Mouse (Mus musculus) kidney, adult 2 months (tissue): ENCODE results near the gene Slc26a3. TPM values are rescaled to one million over a fixed set of nuclear protein-coding genes. Genes with fewer than 3 reads are reported as not detected.

Experiments used
- DNase-seq: peaks from one replicate; pipeline ENCODE4 v3.0.0; 2021
- H3K27ac ChIP-seq: fragments of 200-500 bp; 2 replicates; pipeline ENCODE4 v1.5.1; 2012; ENCODE audit warnings: low read depth, low read length, control low read depth, inconsistent platforms; ENCODE audit not compliant: insufficient read depth
- H3K27me3 ChIP-seq: fragments of 200-500 bp; replicated peaks from 2 replicates; pipeline ENCODE4 v1.6.1; 2012; ENCODE audit warnings: mild to moderate bottlenecking, moderate library complexity, low read length, inconsistent platforms; ENCODE audit not compliant: control insufficient read depth, insufficient read depth
- H3K36me3 ChIP-seq: fragments of 200-500 bp; 2 replicates; pipeline ENCODE4 v1.6.1; 2012; ENCODE audit warnings: mild to moderate bottlenecking, moderate library complexity, low read length, inconsistent platforms; ENCODE audit not compliant: control insufficient read depth, insufficient read depth
- H3K4me1 ChIP-seq: fragments of 200-500 bp; 2 replicates; pipeline ENCODE4 v1.6.1; 2011; ENCODE audit warnings: low read length; ENCODE audit not compliant: control insufficient read depth, insufficient read depth
- H3K4me3 ChIP-seq: fragments of 200-500 bp; 2 replicates; pipeline ENCODE4 v1.5.1; 2011; ENCODE audit warnings: mild to moderate bottlenecking, low read depth, low read length, control low read depth; ENCODE audit not compliant: insufficient read depth
- CTCF ChIP-seq: fragments of 200-500 bp; conservative IDR thresholded peaks from 2 replicates; pipeline ENCODE4 v1.5.1; 2011; ENCODE audit warnings: low read depth, mild to moderate bottlenecking, control low read depth, low read length, moderate library complexity, mixed read lengths; ENCODE audit not compliant: insufficient read depth, insufficient read length
- POLR2A ChIP-seq: fragments of 200-500 bp; IDR thresholded peaks from one replicate; pipeline ENCODE4 v1.6.1; 2011; ENCODE audit warnings: low read depth, low read length, control low read depth
- WGBS: fragments of 180-500 bp; shearing (Covaris S2); methylation state at CpG from one replicate; pipeline ENCODE4 v1.1.7; 2018; 5-methylcytosine and 5-hydroxymethylcytosine counted together
- polyA plus RNA-seq: library from polyadenylated mRNA; depleted of rRNA; stranded (reverse); fragments of >200 nt; gene quantifications from 2 replicates; pipeline ENCODE4 v1.2.3, GENCODE M21; 2012

The Slc26a3 gene
- polyA plus RNA-seq, 1 experiment, result 0.05 TPM

DNA sequence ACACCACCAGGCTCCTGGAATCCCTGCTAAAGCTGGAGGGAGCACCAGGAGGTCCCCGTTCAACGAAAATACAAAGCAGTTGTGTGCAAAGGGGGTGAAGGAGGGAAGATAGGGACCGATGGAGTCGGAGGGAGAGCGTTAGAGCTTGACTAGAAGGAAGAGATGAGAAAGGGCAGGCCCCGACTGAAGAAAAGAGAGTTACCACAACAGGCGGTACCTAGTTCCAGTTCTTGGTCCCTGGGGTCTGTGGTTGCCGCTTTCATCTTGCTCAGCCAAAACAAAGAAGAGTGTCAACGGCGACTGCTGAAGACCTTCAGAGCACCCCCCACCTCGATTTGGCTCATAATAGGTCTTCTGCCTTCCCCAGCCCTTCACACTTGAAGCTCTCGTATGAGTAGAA, 109.5 kb downstream of the Slc26a3 start:
- Histone ChIP-seq H3K36me3 (no peaks in the 10 kb centered on the region), H3K4me3 (peak overlapping the region; percentile 86), H3K4me1 (peaks cover 6% of the 10 kb centered on the region; the same call in 1 of the 2 replicates), H3K27me3 (no peaks in the 10 kb centered on the region), H3K27ac (peak overlapping the region; percentile 29; the same call in 1 of the 2 replicates)
- DNase-seq, result no peak
- WGBS, result 6% methylated on average over 12 of the region's 12 CpGs
- no peak for TF ChIP-seq CTCF
- TF ChIP-seq POLR2A, result no peak

GRCm38 (mm10) chr12:31501266-31501665, 110.6 kb downstream of the Slc26a3 start:
- TF ChIP-seq CTCF (no peak), POLR2A (no peak)
- WGBS, result 59% methylated on average over 4 of the region's 4 CpGs
- no peaks in the 10 kb centered on the region for H3K27me3 ChIP-seq
- no peak for DNase-seq
- peaks cover 6% of the 10 kb centered on the region; the same call in 1 of the 2 replicates for H3K4me1 ChIP-seq
- no peaks in the 10 kb centered on the region for H3K36me3 ChIP-seq
- no peak overlapping the region for H3K4me3 ChIP-seq
- H3K27ac ChIP-seq, result no peak overlapping the region

GRCm38 (mm10) chr12:31503211-31503610, 112.5 kb downstream of the Slc26a3 start:
- no peak overlapping the region for H3K4me3 ChIP-seq
- peaks cover 6% of the 10 kb centered on the region; the same call in 1 of the 2 replicates for H3K4me1 ChIP-seq
- no peaks in the 10 kb centered on the region for H3K27me3 ChIP-seq
- TF ChIP-seq POLR2A, result no peak
- peak; percentile 30; the same call in 1 of the 2 replicates for TF ChIP-seq CTCF
- H3K27ac ChIP-seq, result no peak overlapping the region
- DNase-seq, result no peak
- no peaks in the 10 kb centered on the region for H3K36me3 ChIP-seq

GRCm38 (mm10) chr12:31507718-31508364, 117.2 kb downstream of the Slc26a3 start:
- no peaks in the 10 kb centered on the region for H3K36me3 ChIP-seq
- no peak overlapping the region for H3K4me3 ChIP-seq
- WGBS, result 33% methylated on average over 6 of the region's 6 CpGs
- peak; percentile 38 for DNase-seq
- no peaks in the 10 kb centered on the region for H3K27me3 ChIP-seq
- no peak for TF ChIP-seq POLR2A
- TF ChIP-seq CTCF, result 0 out of 2 replicates have a peak, but pooled peaks have one; percentile 13
- H3K4me1 ChIP-seq, result no peaks in the 10 kb centered on the region
- H3K27ac ChIP-seq, result no peak overlapping the region

GRCm38 (mm10) chr12:31508496-31508895, 117.8 kb downstream of the Slc26a3 start:
- DNase-seq, result no peak
- WGBS, result 86% methylated on average over 6 of the region's 6 CpGs
- H3K4me3 ChIP-seq, result no peak overlapping the region
- H3K27ac ChIP-seq, result no peak overlapping the region
- H3K4me1 ChIP-seq, result no peaks in the 10 kb centered on the region
- H3K27me3 ChIP-seq, result no peaks in the 10 kb centered on the region
- H3K36me3 ChIP-seq, result no peaks in the 10 kb centered on the region
- TF ChIP-seq CTCF, result no peak
- no peak for TF ChIP-seq POLR2A

DNA sequence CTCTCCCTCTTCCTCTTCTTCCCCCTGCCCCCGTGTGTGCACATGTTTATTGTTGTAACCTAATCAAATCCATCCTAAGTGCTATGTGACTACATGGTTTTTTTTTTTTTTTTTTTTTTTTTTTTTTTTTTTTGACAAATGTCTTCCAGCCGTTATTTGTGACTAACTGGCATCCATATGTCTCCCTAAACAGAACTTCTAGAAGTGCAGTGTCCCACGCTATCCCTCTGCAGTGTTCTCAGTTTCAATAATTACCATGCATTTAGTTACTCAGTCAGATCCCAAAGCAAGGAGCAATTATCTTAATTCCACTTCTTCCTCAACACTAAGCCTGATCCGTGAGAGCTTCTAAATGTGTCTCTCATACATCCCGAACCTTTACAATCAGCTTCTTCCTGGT, 120.5 kb downstream of the Slc26a3 start:
- no peaks in the 10 kb centered on the region for H3K36me3 ChIP-seq
- H3K4me3 ChIP-seq, result no peak overlapping the region
- TF ChIP-seq CTCF (no peak), POLR2A (no peak)
- 47% methylated on average over 5 of the region's 5 CpGs for WGBS
- no peak for DNase-seq
- H3K27ac ChIP-seq, result no peak overlapping the region
- H3K27me3 ChIP-seq, result no peaks in the 10 kb centered on the region
- H3K4me1 ChIP-seq, result no peaks in the 10 kb centered on the region

DNA sequence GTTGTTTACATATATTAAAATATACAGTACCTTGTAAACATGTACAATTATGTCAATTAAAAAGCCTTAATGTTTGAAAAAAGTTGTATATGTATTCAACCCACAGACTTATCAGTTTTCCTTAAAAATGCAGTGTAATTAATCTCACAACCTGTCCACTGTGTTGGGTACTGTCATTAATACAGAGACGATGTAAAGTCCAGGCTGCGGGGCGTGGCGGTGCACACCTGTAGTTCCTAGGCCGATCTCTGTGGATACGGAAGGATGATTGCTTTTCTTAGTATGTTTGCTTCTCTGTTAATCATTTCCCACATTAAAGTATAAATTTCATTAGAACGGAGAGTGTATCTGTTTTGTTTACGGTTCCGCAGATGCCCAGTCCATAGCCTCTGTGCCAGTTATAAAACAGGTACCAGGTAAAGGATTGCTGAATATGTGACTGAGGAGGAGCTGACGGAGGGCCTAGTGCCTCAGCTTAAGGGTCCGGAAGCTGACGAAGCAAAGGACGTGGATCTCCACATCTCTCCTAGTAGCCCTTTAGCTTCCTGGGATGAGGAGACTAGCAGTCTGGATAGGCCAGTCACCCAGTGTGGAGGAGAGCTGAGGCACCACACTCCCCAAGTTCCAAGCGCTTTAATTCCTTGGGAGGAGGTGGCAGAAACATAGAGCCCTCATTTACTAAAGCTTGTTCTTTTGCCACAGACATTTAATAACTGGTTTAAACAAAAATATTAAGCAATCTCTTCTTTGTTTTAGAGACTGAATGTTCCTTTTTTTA, 122.2 kb downstream of the Slc26a3 start:
- no peak overlapping the region for H3K4me3 ChIP-seq
- no peak for DNase-seq
- TF ChIP-seq CTCF (no peak), POLR2A (no peak)
- H3K4me1 ChIP-seq, result no peaks in the 10 kb centered on the region
- no peaks in the 10 kb centered on the region for H3K36me3 ChIP-seq
- 66% methylated on average over 14 of the region's 14 CpGs for WGBS
- H3K27ac ChIP-seq, result no peak overlapping the region
- no peaks in the 10 kb centered on the region for H3K27me3 ChIP-seq
